Mouse (Mus musculus) forebrain, embryonic 12.5 days (tissue): ENCODE measurements at regions not wholly inside any gene's neighbourhood (a gene's known extent, or its start where the extent isn't known, plus 50 kb on each side); places are given as distances from the start of the nearest gene placed in this dataset.

Experiments used
- ATAC-seq: fragments of 200-750 bp; cut with Nextera tagmentation; 2 replicates; pipeline ENCODE4 v1.8.0; 2017; ENCODE audit warnings: moderate TSS enrichment; ENCODE audit not compliant: low FRiP score
- H3K27ac ChIP-seq: fragments of 300-500 bp; sonication (generic); 2 replicates; pipeline ENCODE4 v1.5.1; 2016; ENCODE audit warnings: mild to moderate bottlenecking
- H3K27me3 ChIP-seq: fragments of 300-500 bp; sonication (generic); 2 replicates; pipeline ENCODE4 v1.6.1; 2016; ENCODE audit warnings: mild to moderate bottlenecking
- H3K36me3 ChIP-seq: fragments of 300-500 bp; sonication (generic); replicated peaks from 2 replicates; pipeline ENCODE4 v1.6.1; 2016; ENCODE audit warnings: mild to moderate bottlenecking
- H3K4me1 ChIP-seq: fragments of 300-500 bp; sonication (generic); 2 replicates; pipeline ENCODE4 v1.6.1; 2016
- H3K4me2 ChIP-seq: fragments of 300-500 bp; sonication (generic); 2 replicates; pipeline ENCODE4 v1.6.1; 2016; ENCODE audit warnings: mild to moderate bottlenecking, moderate library complexity
- H3K4me3 ChIP-seq: fragments of 300-500 bp; sonication (generic); replicated peaks from 2 replicates; pipeline ENCODE4 v1.5.1; 2016; ENCODE audit warnings: mild to moderate bottlenecking
- H3K9ac ChIP-seq: fragments of 300-500 bp; sonication (generic); 2 replicates; pipeline ENCODE4 v1.6.1; 2016; ENCODE audit warnings: mild to moderate bottlenecking
- H3K9me3 ChIP-seq: fragments of 300-500 bp; sonication (generic); 2 replicates; pipeline ENCODE4 v1.6.1; 2016
- WGBS: fragments of 180-500 bp; shearing (Covaris S2); methylation state at CpG from one replicate; pipeline ENCODE4 v1.1.7; 2016; 5-methylcytosine and 5-hydroxymethylcytosine counted together
- microRNA counts: library from miRNA; unstranded; fragments of <30 nt; microRNA quantifications from one replicate; lab custom pipeline; 2017
- microRNA-seq: library from miRNA; unstranded; fragments of <30 nt; microRNA quantifications from one replicate; pipeline ENCODE4, GENCODE M21; 2017

DNA sequence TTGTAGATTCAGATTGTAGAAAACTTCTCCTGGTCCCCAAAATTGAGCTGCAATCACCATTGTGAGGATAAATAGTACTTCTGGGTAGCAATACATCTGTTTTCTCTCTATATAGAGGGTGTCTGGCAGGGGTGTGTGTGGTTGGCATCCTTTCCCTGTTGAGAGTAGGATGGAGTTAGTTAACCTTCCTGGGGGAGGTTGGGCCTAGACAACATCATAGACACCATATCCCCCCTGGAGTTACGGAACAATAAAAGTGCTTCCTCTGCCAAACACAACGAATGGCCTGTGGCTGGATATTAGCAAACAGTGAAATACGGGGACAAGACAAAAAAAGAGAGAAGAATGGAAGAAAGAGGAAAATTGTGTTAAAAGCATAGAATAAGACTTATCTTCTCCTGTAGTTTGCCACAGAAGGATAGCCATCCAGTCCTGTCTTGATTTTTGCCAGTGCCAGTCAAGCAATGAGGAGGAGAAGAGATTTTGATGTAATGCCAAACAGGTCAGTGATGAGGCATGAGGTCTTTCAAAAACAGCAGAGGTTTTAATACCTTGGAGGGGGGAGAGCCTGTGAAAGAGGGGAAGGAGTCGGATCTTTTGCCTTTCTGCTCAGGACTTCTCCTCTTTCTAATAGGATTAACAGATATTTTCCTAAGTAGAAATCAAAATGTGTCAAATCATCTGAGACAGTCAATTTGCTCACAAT lies 155.0 kb upstream of the Tmem161b start:
- peaks cover 46% of the 10 kb centered on the region for H3K4me1 ChIP-seq
- WGBS = 22% methylated on average over 4 of the region's 4 CpGs

GRCm38 (mm10) chr13:84068365-84068764 lies 153.7 kb upstream of the Tmem161b start:
- Histone ChIP-seq H3K4me1 (peaks cover 38% of the 10 kb centered on the region), H3K4me2 (no peak overlapping the region), H3K4me3 (no peak overlapping the region), H3K9me3 (no peaks in the 10 kb centered on the region), H3K27ac (no peak overlapping the region), H3K9ac (no peak overlapping the region), H3K36me3 (no peaks in the 10 kb centered on the region), H3K27me3 (no peaks in the 10 kb centered on the region)
- 100% methylated on average over 1 of the region's 1 CpGs for WGBS
- no peak for ATAC-seq

More for the DNA sequence above, 155.0 kb upstream of the Tmem161b start:
- no peaks in the 10 kb centered on the region for H3K36me3 ChIP-seq
- H3K9me3 ChIP-seq = no peaks in the 10 kb centered on the region
- peak overlapping the region; percentile 34 for H3K4me2 ChIP-seq
- peak overlapping the region; percentile 36; the same call in 1 of the 2 replicates for H3K9ac ChIP-seq
- ATAC-seq = no peak
- H3K27ac ChIP-seq = peak overlapping the region; percentile 96
- no peaks in the 10 kb centered on the region for H3K27me3 ChIP-seq
- no peak overlapping the region for H3K4me3 ChIP-seq

MicroRNAs encoded in the stretch of these regions (microRNA counts, 519-probe panel; counts per million panel counts)
- microRNA mmu-miR-9 (lab: Ali Mortazavi, UCI) = 9,141 counts per million, percentile 100 among the panel's probes with 10 or more counts

Small RNA genes lying in the stretch of these regions (microRNA-seq; reads per million reads assigned to microRNA genes)
- gene Mir9-2 = 6.3 reads per million, percentile 21 among the genes with 10 or more reads in this experiment
